Comparison of ENCODE assay signal across 8 mouse cellular contexts in the genomic region with DNA sequence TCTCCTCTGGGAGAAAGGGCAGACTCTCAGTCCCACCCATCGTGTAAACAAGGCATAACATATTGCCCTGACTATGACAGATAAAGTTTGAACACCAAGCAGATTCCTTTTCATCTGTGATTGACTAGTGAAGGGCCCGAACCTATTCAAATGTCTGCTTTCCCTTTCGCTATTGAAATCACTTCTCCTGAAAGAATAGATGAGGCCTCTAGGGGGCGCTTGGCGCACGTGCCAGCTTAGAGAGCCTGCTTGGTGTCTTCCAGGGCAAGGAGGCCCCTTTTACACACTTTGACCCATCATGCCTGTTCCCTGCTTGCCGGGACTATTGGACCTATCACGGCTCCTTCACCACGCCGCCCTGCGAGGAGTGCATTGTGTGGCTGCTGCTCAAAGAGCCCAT. TPM values are rescaled to one million over a fixed set of nuclear protein-coding genes. Genes with fewer than 3 reads are reported as not detected.
DNase-seq lines count a peak whose midpoint lies in the region; ATAC-seq and TF ChIP-seq lines count a peak whose summit lies in the region.

No protein-coding gene starts in this region.

- WGBS in heart, embryonic 14.5 days = 27% methylated on average over 11 of the region's 11 CpGs
- 22% methylated on average over 11 of the region's 11 CpGs for WGBS in lung, embryonic 15.5 days
- WGBS in olfactory bulb, adult 2 months = 31% methylated on average over 11 of the region's 11 CpGs
- WGBS in thymus, adult 2 months = 20% methylated on average over 11 of the region's 11 CpGs

- H3K36me3 ChIP-seq in heart, embryonic 14.5 days (ENCODE audit: control insufficient read depth, insufficient read depth, low read length) = no peaks in the 10 kb centered on the region
- no peaks in the 10 kb centered on the region for H3K36me3 ChIP-seq in lung, embryonic 15.5 days
- H3K36me3 ChIP-seq in thymus, adult 2 months (ENCODE audit: control insufficient read depth, insufficient read depth, low read length) = no peaks in the 10 kb centered on the region

- H3K27me3 ChIP-seq in heart, embryonic 14.5 days (ENCODE audit: control insufficient read depth, insufficient read depth, low read length) = no peaks in the 10 kb centered on the region
- H3K27me3 ChIP-seq in lung, embryonic 15.5 days = no peaks in the 10 kb centered on the region
- H3K27me3 ChIP-seq in thymus, adult 2 months (ENCODE audit: control insufficient read depth, insufficient read depth, low read length) = no peaks in the 10 kb centered on the region

- H3K4me3 ChIP-seq in embryonic fibroblast, embryonic 13.5 days (ENCODE audit: insufficient read depth, low read length) = no peak overlapping the region
- H3K4me3 ChIP-seq in heart, embryonic 14.5 days (ENCODE audit: control insufficient read depth in 1 of 2, insufficient read depth in 1 of 2, low read depth in 1 of 2, low read length in 2 of 2) = peak overlapping the region in 1 of 2 experiments; percentile 9; a peak in 1 of 4 replicates
- 0 out of 2 replicates have a peak overlapping the region, but pooled peaks have one; percentile 14 for H3K4me3 ChIP-seq in lung, embryonic 15.5 days
- H3K4me3 ChIP-seq in olfactory bulb, adult 2 months (ENCODE audit: insufficient read depth, low read depth, low read length) = no peak overlapping the region
- no peak overlapping the region for H3K4me3 ChIP-seq in thymus, adult 2 months (ENCODE audit: control insufficient read depth, insufficient read depth, low read length)

- no peak for ATAC-seq in heart, embryonic 14.5 days (ENCODE audit: insufficient number of reproducible peaks, insufficient read depth, low FRiP score, low read depth)
- peak; percentile 47; the same call in 1 of the 2 replicates for ATAC-seq in lung, embryonic 15.5 days (ENCODE audit: borderline replicate concordance, extremely low read depth, low FRiP score, low TSS enrichment)

- no peaks in the 10 kb centered on the region for H3K4me1 ChIP-seq in embryonic fibroblast, embryonic 13.5 days (ENCODE audit: control insufficient read depth, insufficient read depth, low read length)
- H3K4me1 ChIP-seq in heart, embryonic 14.5 days (ENCODE audit: control insufficient read depth in 2 of 2, insufficient read depth in 2 of 2, low read length in 2 of 2) = no peaks in the 10 kb centered on the region
- no peaks in the 10 kb centered on the region for H3K4me1 ChIP-seq in lung, embryonic 15.5 days
- 0 out of 2 replicates have a peak, but pooled peaks cover 4% of the 10 kb centered on the region for H3K4me1 ChIP-seq in olfactory bulb, adult 2 months (ENCODE audit: control insufficient read depth, insufficient read depth, low read length)
- peaks cover 2% of the 10 kb centered on the region; the same call in 1 of the 2 replicates for H3K4me1 ChIP-seq in thymus, adult 2 months (replicated peaks; ENCODE audit: control insufficient read depth, insufficient read depth, low read length)

- no peak overlapping the region for H3K27ac ChIP-seq in embryonic fibroblast, embryonic 13.5 days (ENCODE audit: insufficient read depth, low read length)
- H3K27ac ChIP-seq in heart, embryonic 14.5 days (replicated peaks in 1 of 2; ENCODE audit: control insufficient read depth in 1 of 2, insufficient read depth in 1 of 2, low read depth in 2 of 2, low read length in 2 of 2) = no peak overlapping the region
- H3K27ac ChIP-seq in lung, embryonic 15.5 days = no peak overlapping the region
- H3K27ac ChIP-seq in olfactory bulb, adult 2 months (ENCODE audit: insufficient read depth, low read depth, low read length) = no peak overlapping the region
- H3K27ac ChIP-seq in thymus, adult 2 months (ENCODE audit: control insufficient read depth, insufficient read depth, low read length) = no peak overlapping the region

- H3K9me3 ChIP-seq in heart, embryonic 14.5 days (ENCODE audit: control insufficient read depth, low read length) = no peaks in the 10 kb centered on the region
- no peaks in the 10 kb centered on the region for H3K9me3 ChIP-seq in lung, embryonic 15.5 days

- TF ChIP-seq CTCF in embryonic fibroblast, embryonic 13.5 days (IDR thresholded peaks at IDR 0.05; ENCODE audit: borderline replicate concordance, insufficient read depth, low read length) = peak; percentile 31; the same call in 1 of the 2 replicates
- TF ChIP-seq CTCF in olfactory bulb, adult 2 months (IDR thresholded peaks at IDR 0.05; ENCODE audit: insufficient read depth, low read depth, low read length) = peak; percentile 66
- TF ChIP-seq CTCF in thymus, adult 2 months (IDR thresholded peaks at IDR 0.05; ENCODE audit: borderline replicate concordance, control insufficient read depth, extremely low read depth, insufficient read depth, low read length, poor library complexity) = peak; percentile 71; the same call in 1 of the 2 replicates

- H3K9ac ChIP-seq in heart, embryonic 14.5 days (ENCODE audit: low read length) = peak overlapping the region; percentile 35
- H3K9ac ChIP-seq in lung, embryonic 15.5 days = no peak overlapping the region

- H3K4me2 ChIP-seq in heart, embryonic 14.5 days (ENCODE audit: low read length) = peak overlapping the region; percentile 51
- H3K4me2 ChIP-seq in lung, embryonic 15.5 days = peak overlapping the region; percentile 35

- TF ChIP-seq POLR2A in embryonic fibroblast, embryonic 13.5 days (IDR thresholded peaks at IDR 0.05; ENCODE audit: low read depth, low read length) = no peak
- no peak for TF ChIP-seq POLR2A in olfactory bulb, adult 2 months (IDR thresholded peaks at IDR 0.05; ENCODE audit: insufficient read depth, low read depth, low read length)
- no peak for TF ChIP-seq POLR2A in thymus, adult 2 months (IDR thresholded peaks at IDR 0.05; ENCODE audit: control insufficient read depth, extremely low read depth, insufficient read depth, low read length, poor library complexity)

- DNase-seq in CD8-positive naive resting alpha-beta T cell, adult 2 months (ENCODE audit: low read depth in 2 of 2, low spot score in 2 of 2) = peak; percentile 72 to 78
- peak; percentile 78 to 80 for DNase-seq in adrenal gland, postnatal 36 days
- DNase-seq in kidney, postnatal 10 days = peak; percentile 82
- peak; percentile 81 for DNase-seq in thymus, adult 2 months

RNA-seq across cellular contexts. Expression of a gene that starts 6.5 kb away (rescaled TPM):
- 1,000 to 10,000 TPM; 1,377 to 1,854 TPM for total RNA-seq in adrenal gland, postnatal 36 days (2021)
- 1.3 TPM in 1 of 2 replicates, not detected in the other for polyA plus RNA-seq in embryonic fibroblast, embryonic 13.5 days (2011; ENCODE audit: insufficient read length, low read depth, missing spikeins)
- 7.0 and 7.8 TPM in 2 replicates for polyA plus RNA-seq in heart, embryonic 14.5 days (2014; fragmentation: Nextera tagmentation; extraction: Ambion mirVana)
- 2.1 and 3.3 TPM in 2 replicates for polyA plus RNA-seq in lung, embryonic 15.5 days (2015; fragmentation: Nextera tagmentation; extraction: Ambion mirVana)
- not detected in 2 replicates for polyA plus RNA-seq in olfactory bulb, adult 2 months (2012; ENCODE audit: insufficient read depth, insufficient read length, low replicate concordance, missing spikeins)
- 304 and 370 TPM in 2 replicates for polyA plus RNA-seq in thymus, adult 2 months (2012; rRNA removed)

RNA-seq across cellular contexts. Expression of a gene that starts 16.3 kb away (rescaled TPM):
- total RNA-seq in adrenal gland, postnatal 36 days (2021) = 10 to 100 TPM; 39.6 to 41.8 TPM
- polyA plus RNA-seq in embryonic fibroblast, embryonic 13.5 days (2011; ENCODE audit: insufficient read length, low read depth, missing spikeins) = 0.83 and 1.4 TPM in 2 replicates
- polyA plus RNA-seq in heart, embryonic 14.5 days (2014; fragmentation: Nextera tagmentation; extraction: Ambion mirVana) = 27.9 and 43.7 TPM in 2 replicates
- 392 and 393 TPM in 2 replicates for polyA plus RNA-seq in lung, embryonic 15.5 days (2015; fragmentation: Nextera tagmentation; extraction: Ambion mirVana)
- not detected in 2 replicates for polyA plus RNA-seq in olfactory bulb, adult 2 months (2012; ENCODE audit: insufficient read depth, insufficient read length, low replicate concordance, missing spikeins)
- polyA plus RNA-seq in thymus, adult 2 months (2012; rRNA removed) = 26.7 and 30.9 TPM in 2 replicates

Comparison
In these comparisons a context has a peak if more than half of its experiments do, and no peak if none do; other contexts are left out.
1. RNA of a gene that starts 6.5 kb away (polyA plus RNA-seq): 304 to 370 TPM in thymus, adult 2 months; 7.0 to 7.8 TPM in heart, embryonic 14.5 days, 2.1 to 3.3 TPM in lung, embryonic 15.5 days, 1.3 TPM in embryonic fibroblast, embryonic 13.5 days and not detected in olfactory bulb, adult 2 months; every median in the first group is over 10 times any median in the second.
2. Peak in every context shown above with its lines, with median percentiles within 50 percentile points of each other: DNase-seq and CTCF ChIP-seq.